Mouse (Mus musculus) stomach, embryonic 16.5 days (tissue): ENCODE data around the gene St5. TPM values are rescaled to one million over a fixed set of nuclear protein-coding genes. Genes with fewer than 3 reads are reported as not detected.
A peak's percentile ranks its signal among the peaks of the same experiment; 100 is the strongest.

Experiments used
- ATAC-seq: fragments of 200-750 bp; cut with Nextera tagmentation; 2 replicates; pipeline ENCODE4 v1.8.0; 2017; ENCODE audit warnings: moderate number of reproducible peaks, moderate TSS enrichment; ENCODE audit not compliant: insufficient read depth, low FRiP score
- H3K27ac ChIP-seq: fragments of 300-500 bp; sonication (generic); 2 replicates; pipeline ENCODE4 v1.5.1; 2014; ENCODE audit warnings: low read length
- H3K27me3 ChIP-seq: fragments of 300-500 bp; sonication (generic); 2 replicates; pipeline ENCODE4 v1.6.1; 2014; ENCODE audit warnings: low read length, control low read depth, mixed read lengths; ENCODE audit not compliant: control insufficient read depth, insufficient read depth
- H3K36me3 ChIP-seq: fragments of 300-500 bp; sonication (generic); 2 replicates; pipeline ENCODE4 v1.6.1; 2014; ENCODE audit warnings: low read length; ENCODE audit not compliant: control insufficient read depth, insufficient read depth
- H3K4me1 ChIP-seq: fragments of 300-500 bp; sonication (generic); 2 replicates; pipeline ENCODE4 v1.6.1; 2014; ENCODE audit warnings: low read length, control low read depth, mixed read lengths; ENCODE audit not compliant: control insufficient read depth, insufficient read depth
- H3K4me2 ChIP-seq: fragments of 300-500 bp; sonication (generic); 2 replicates; pipeline ENCODE4 v1.6.1; 2014; ENCODE audit warnings: low read depth, low read length, mixed read lengths
- H3K4me3 ChIP-seq: fragments of 300-500 bp; sonication (generic); replicated peaks from 2 replicates; pipeline ENCODE4 v1.5.1; 2014; ENCODE audit warnings: mild to moderate bottlenecking, low read length
- H3K9ac ChIP-seq: fragments of 300-500 bp; sonication (generic); 2 replicates; pipeline ENCODE4 v1.6.1; 2014; ENCODE audit warnings: low read length
- H3K9me3 ChIP-seq: fragments of 300-500 bp; sonication (generic); replicated peaks from 2 replicates; pipeline ENCODE4 v1.6.1; 2016; ENCODE audit warnings: low read length, control low read depth; ENCODE audit not compliant: control insufficient read depth
- WGBS: fragments of 180-500 bp; shearing (Covaris S2); extraction: QIAGEN DNeasy Blood & Tissue Kit; methylation state at CpG from one replicate; pipeline ENCODE4 v1.1.7; 2014; 5-methylcytosine and 5-hydroxymethylcytosine counted together
- polyA plus RNA-seq: library from polyadenylated mRNA; unstranded; fragments of >200 nt; fragmentation: Nextera tagmentation; extraction: Ambion mirVana; gene quantifications from 2 replicates; pipeline ENCODE4 v1.2.1, GENCODE M21; 2015

St5 gene
- polyA plus RNA-seq, 1 experiment from 2014 or later: 64.0 TPM

GRCm38 (mm10) chr7:109610348-109610747 is 93.1 kb downstream of the St5 start:
- peaks cover 56% of the 10 kb centered on the region for H3K4me1 ChIP-seq
- no peak overlapping the region for H3K27ac ChIP-seq
- no peaks in the 10 kb centered on the region for H3K9me3 ChIP-seq
- H3K4me2 ChIP-seq: no peak overlapping the region
- no peak for ATAC-seq
- no peak overlapping the region for H3K4me3 ChIP-seq
- H3K27me3 ChIP-seq: no peaks in the 10 kb centered on the region
- H3K9ac ChIP-seq: no peak overlapping the region
- H3K36me3 ChIP-seq: no peaks in the 10 kb centered on the region
- 76% methylated on average over 2 of the region's 2 CpGs for WGBS

GRCm38 (mm10) chr7:109609565-109610345 is 93.7 kb downstream of the St5 start:
- no peak overlapping the region for H3K9ac ChIP-seq
- H3K36me3 ChIP-seq: no peaks in the 10 kb centered on the region
- peaks cover 50% of the 10 kb centered on the region for H3K4me1 ChIP-seq
- H3K27me3 ChIP-seq: no peaks in the 10 kb centered on the region
- no peak overlapping the region for H3K4me3 ChIP-seq
- H3K27ac ChIP-seq: peak overlapping the region; percentile 10; the same call in 1 of the 2 replicates
- H3K4me2 ChIP-seq: no peak overlapping the region
- WGBS: 65% methylated on average over 6 of the region's 6 CpGs
- no peaks in the 10 kb centered on the region for H3K9me3 ChIP-seq
- ATAC-seq: no peak

GRCm38 (mm10) chr7:109608831-109609230 is 94.6 kb downstream of the St5 start:
- WGBS: 90% methylated on average over 6 of the region's 6 CpGs

GRCm38 (mm10) chr7:109606994-109607610 is 96.3 kb downstream of the St5 start:
- Histone ChIP-seq H3K36me3 (no peaks in the 10 kb centered on the region), H3K9ac (no peak overlapping the region), H3K4me1 (peaks cover 40% of the 10 kb centered on the region), H3K4me3 (no peak overlapping the region), H3K9me3 (no peaks in the 10 kb centered on the region), H3K27ac (no peak overlapping the region), H3K27me3 (no peaks in the 10 kb centered on the region), H3K4me2 (no peak overlapping the region)
- 70% methylated on average over 7 of the region's 7 CpGs for WGBS
- no peak for ATAC-seq

More at GRCm38 (mm10) chr7:109608831-109609230, 94.6 kb downstream of the St5 start:
- Histone ChIP-seq H3K4me3 (no peak overlapping the region), H3K27ac (no peak overlapping the region), H3K9ac (no peak overlapping the region), H3K4me1 (peaks cover 45% of the 10 kb centered on the region), H3K27me3 (no peaks in the 10 kb centered on the region), H3K4me2 (no peak overlapping the region), H3K36me3 (no peaks in the 10 kb centered on the region), H3K9me3 (no peaks in the 10 kb centered on the region)
- ATAC-seq: no peak

GRCm38 (mm10) chr7:109602562-109602961 is 100.8 kb downstream of the St5 start:
- Histone ChIP-seq H3K27ac (peak overlapping the region; percentile 80), H3K4me1 (peaks cover 26% of the 10 kb centered on the region), H3K4me2 (peak overlapping the region; percentile 28), H3K9ac (no peak overlapping the region), H3K36me3 (no peaks in the 10 kb centered on the region), H3K4me3 (peak overlapping the region; percentile 21), H3K9me3 (no peaks in the 10 kb centered on the region), H3K27me3 (no peaks in the 10 kb centered on the region)
- 36% methylated on average over 5 of the region's 5 CpGs for WGBS
- ATAC-seq: peak; percentile 93

- Histone ChIP-seq H3K9ac (no peak overlapping the region), H3K4me2 (peak overlapping the region; percentile 28), H3K27ac (peak overlapping the region; percentile 80), H3K36me3 (no peaks in the 10 kb centered on the region), H3K4me1 (peaks cover 21% of the 10 kb centered on the region), H3K4me3 (peak overlapping the region; percentile 21), H3K27me3 (no peaks in the 10 kb centered on the region), H3K9me3 (no peaks in the 10 kb centered on the region)
- ATAC-seq: no peak
Observed at GRCm38 (mm10) chr7:109602022-109602421, 101.4 kb downstream of the St5 start.

GRCm38 (mm10) chr7:109600702-109601101 is 102.7 kb downstream of the St5 start:
- peak overlapping the region; percentile 58 for H3K27ac ChIP-seq
- H3K4me3 ChIP-seq: no peak overlapping the region
- H3K27me3 ChIP-seq: no peaks in the 10 kb centered on the region
- no peaks in the 10 kb centered on the region for H3K36me3 ChIP-seq
- H3K9ac ChIP-seq: peak overlapping the region; percentile 34; the same call in 1 of the 2 replicates
- H3K9me3 ChIP-seq: no peaks in the 10 kb centered on the region
- peak; percentile 41; the same call in 1 of the 2 replicates for ATAC-seq
- WGBS: 37% methylated on average over 3 of the region's 3 CpGs
- H3K4me2 ChIP-seq: peak overlapping the region; percentile 17; the same call in 1 of the 2 replicates
- peaks cover 20% of the 10 kb centered on the region for H3K4me1 ChIP-seq

- peaks cover 20% of the 10 kb centered on the region for H3K4me1 ChIP-seq
- H3K27me3 ChIP-seq: no peaks in the 10 kb centered on the region
- H3K9ac ChIP-seq: peak overlapping the region; percentile 34; the same call in 1 of the 2 replicates
- no peak for ATAC-seq
- H3K4me2 ChIP-seq: peak overlapping the region; percentile 17
- no peak overlapping the region for H3K4me3 ChIP-seq
- peak overlapping the region; percentile 58 for H3K27ac ChIP-seq
- 72% methylated on average over 4 of the region's 4 CpGs for WGBS
- H3K36me3 ChIP-seq: no peaks in the 10 kb centered on the region
- H3K9me3 ChIP-seq: no peaks in the 10 kb centered on the region
Observed at GRCm38 (mm10) chr7:109599998-109600397, 103.4 kb downstream of the St5 start.

- ATAC-seq: peak; percentile 54
- no peak overlapping the region for H3K4me2 ChIP-seq
- H3K9ac ChIP-seq: no peak overlapping the region
- no peaks in the 10 kb centered on the region for H3K36me3 ChIP-seq
- H3K27me3 ChIP-seq: no peaks in the 10 kb centered on the region
- no peaks in the 10 kb centered on the region for H3K9me3 ChIP-seq
- 70% methylated on average over 2 of the region's 2 CpGs for WGBS
- H3K4me1 ChIP-seq: peaks cover 26% of the 10 kb centered on the region
- no peak overlapping the region for H3K27ac ChIP-seq
- no peak overlapping the region for H3K4me3 ChIP-seq
Observed at GRCm38 (mm10) chr7:109594845-109595531, 108.4 kb downstream of the St5 start.
